Mouse (Mus musculus) small intestine, adult 2 months (tissue): Measurements from ENCODE around the gene Psph.

Experiments
- CTCF ChIP-seq: fragments of 200-500 bp; IDR thresholded peaks from 2 replicates; pipeline ENCODE4 v1.5.1; 2012; ENCODE audit warnings: low read depth, mild to moderate bottlenecking, control low read depth, inconsistent platforms, low read length, moderate library complexity, mixed read lengths; ENCODE audit not compliant: insufficient replicate concordance, insufficient read length; ENCODE audit errors: extremely low read depth
- POLR2A ChIP-seq: fragments of 200-500 bp; IDR thresholded peaks from 2 replicates; pipeline ENCODE4 v1.6.1; 2012; ENCODE audit warnings: low read depth, mild to moderate bottlenecking, control low read depth, inconsistent platforms, low read length, moderate library complexity

- TF ChIP-seq CTCF (no peak), POLR2A (no peak)
Measured at GRCm38 (mm10) chr5:129780131-129780530, 7.1 kb downstream of the Psph start.
